Mouse (Mus musculus) lung, embryonic 15.5 days (tissue): Measurements from ENCODE around the gene Ddb2. TPM values are rescaled to one million over a fixed set of nuclear protein-coding genes. Genes with fewer than 3 reads are reported as not detected.

Experiments
- ATAC-seq: fragments of 200-750 bp; cut with Nextera tagmentation; 2 replicates; pipeline ENCODE4 v1.8.0; 2017; ENCODE audit warnings: moderate number of reproducible peaks, borderline replicate concordance; ENCODE audit not compliant: low FRiP score, low TSS enrichment; ENCODE audit errors: extremely low read depth
- H3K27ac ChIP-seq: fragments of 300-500 bp; sonication (generic); 2 replicates; pipeline ENCODE4 v1.5.1; 2015; ENCODE audit warnings: moderate library complexity, mild to moderate bottlenecking, inconsistent platforms
- H3K27me3 ChIP-seq: fragments of 300-500 bp; sonication (generic); 2 replicates; pipeline ENCODE4 v1.6.1; 2015; ENCODE audit warnings: inconsistent platforms
- H3K36me3 ChIP-seq: fragments of 300-500 bp; sonication (generic); 2 replicates; pipeline ENCODE4 v1.6.1; 2015; ENCODE audit warnings: inconsistent platforms
- H3K4me1 ChIP-seq: fragments of 300-500 bp; sonication (generic); 2 replicates; pipeline ENCODE4 v1.6.1; 2015; ENCODE audit warnings: inconsistent platforms
- H3K4me2 ChIP-seq: fragments of 300-500 bp; sonication (generic); 2 replicates; pipeline ENCODE4 v1.6.1; 2015; ENCODE audit warnings: inconsistent platforms, mild to moderate bottlenecking, moderate library complexity
- H3K4me3 ChIP-seq: fragments of 300-500 bp; sonication (generic); 2 replicates; pipeline ENCODE4 v1.5.1; 2015; ENCODE audit warnings: mild to moderate bottlenecking, inconsistent platforms
- H3K9ac ChIP-seq: fragments of 300-500 bp; sonication (generic); 2 replicates; pipeline ENCODE4 v1.6.1; 2015; ENCODE audit warnings: inconsistent platforms
- H3K9me3 ChIP-seq: fragments of 300-500 bp; sonication (generic); 2 replicates; pipeline ENCODE4 v1.6.1; 2016; ENCODE audit warnings: inconsistent platforms
- WGBS: fragments of 180-500 bp; shearing (Covaris S2); methylation state at CpG from one replicate; pipeline ENCODE4 v1.1.7; 2015; 5-methylcytosine and 5-hydroxymethylcytosine counted together
- polyA plus RNA-seq: library from polyadenylated mRNA; unstranded; fragments of >200 nt; fragmentation: Nextera tagmentation; extraction: Ambion mirVana; gene quantifications from 2 replicates; pipeline ENCODE4 v1.2.1, GENCODE M21; 2015

Gene Ddb2
- polyA plus RNA-seq, result 19.7 and 20.4 TPM in 2 replicates

DNA sequence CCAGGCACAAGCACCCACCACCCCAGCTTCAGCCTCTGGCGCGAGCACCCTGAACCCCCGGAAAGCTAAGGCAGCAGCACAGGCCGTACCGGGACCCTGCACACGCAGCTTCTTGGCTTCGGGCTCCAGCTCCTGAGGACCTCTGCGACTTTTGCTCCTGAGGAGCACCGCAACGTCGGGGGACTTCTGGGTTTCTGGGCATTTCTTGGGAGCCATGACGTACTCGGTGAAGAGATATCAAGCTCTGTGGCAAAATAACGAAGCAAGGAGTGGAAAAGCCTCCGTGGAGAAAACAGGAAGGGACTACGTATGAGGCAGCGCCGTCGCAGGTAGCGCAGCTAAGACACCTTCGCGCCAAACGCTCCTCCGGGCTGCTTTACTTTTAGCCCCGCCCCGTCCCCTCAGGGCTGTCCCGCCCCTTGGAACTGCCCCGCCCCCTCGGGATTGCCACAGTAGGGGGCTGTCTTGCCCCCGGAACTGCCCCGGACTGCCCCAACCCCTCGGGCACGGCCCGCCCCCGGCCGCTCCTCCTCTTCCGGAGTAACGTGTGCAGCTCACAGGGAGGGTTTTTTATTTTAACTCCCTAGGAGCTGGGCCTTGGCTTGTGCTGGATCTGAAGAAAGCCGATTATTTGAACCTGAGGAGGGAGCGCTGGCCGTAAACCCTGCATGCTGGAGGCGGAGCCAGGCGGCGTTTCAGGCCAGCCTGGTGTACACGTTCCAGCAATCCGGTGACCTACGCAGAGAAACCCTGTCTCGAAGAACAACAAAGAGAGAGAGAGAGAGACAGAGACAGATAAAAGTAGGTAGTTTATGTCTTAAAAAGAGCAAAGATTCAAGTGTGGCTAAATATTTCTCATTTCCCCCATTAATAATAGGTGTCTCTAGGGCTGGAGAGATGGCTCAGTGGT, at the start of gene Ddb2:
Ddb2 (minus strand) TSS at position 382 of the 910 bp plus-strand sequence.
- H3K4me1 ChIP-seq, result peaks cover 5% of the 10 kb centered on the region; the same call in 1 of the 2 replicates
- ATAC-seq, result peak; percentile 100
- under 1% methylated on average over 48 of the region's 48 CpGs for WGBS
- peak within 1 kb of the TSS; percentile 97 for H3K27ac ChIP-seq
- peak within 1 kb of the TSS; percentile 59 for H3K4me3 ChIP-seq
- no peaks in the 10 kb centered on the region for H3K9me3 ChIP-seq
- H3K9ac ChIP-seq, result peak within 1 kb of the TSS; percentile 67
- H3K27me3 ChIP-seq, result no peaks in the 10 kb centered on the region
- H3K4me2 ChIP-seq, result peak within 1 kb of the TSS; percentile 87
- no peaks in the 10 kb centered on the region; the same call in 1 of the 2 replicates for H3K36me3 ChIP-seq

DNA sequence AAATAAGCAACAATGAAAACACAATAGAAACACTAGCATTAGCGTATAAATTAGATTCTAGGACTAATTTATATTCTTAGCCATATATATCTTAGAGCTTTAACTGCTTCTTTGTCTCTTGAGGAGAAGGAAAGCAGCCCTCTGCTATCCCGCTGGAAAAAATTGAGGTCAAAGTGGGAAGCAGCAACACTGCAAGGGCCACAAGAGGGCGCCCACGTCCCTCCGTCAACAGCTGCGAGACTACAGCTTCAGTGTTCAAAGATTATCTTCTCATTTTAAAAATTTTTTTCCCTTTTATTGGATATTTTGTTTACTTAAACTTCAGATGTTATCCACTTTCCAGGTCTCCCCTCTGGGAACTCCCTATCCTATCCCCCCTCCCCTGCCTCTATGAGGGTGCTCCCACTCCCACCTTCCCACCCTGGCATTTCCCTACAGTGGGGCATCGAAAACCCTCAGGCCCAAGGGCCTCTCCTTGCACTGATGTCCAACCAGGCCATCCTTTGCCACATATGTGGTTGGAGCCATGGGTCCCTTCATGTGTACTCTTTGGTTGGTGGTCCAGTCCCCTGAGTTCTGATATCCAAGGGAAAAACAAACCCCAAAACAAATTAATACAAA, 49.2 kb upstream of the Ddb2 start:
- WGBS, result 13% methylated on average over 7 of the region's 7 CpGs
- no peak overlapping the region for H3K4me3 ChIP-seq
- H3K27me3 ChIP-seq, result no peaks in the 10 kb centered on the region
- H3K27ac ChIP-seq, result no peak overlapping the region
- H3K4me1 ChIP-seq, result peaks cover 16% of the 10 kb centered on the region
- no peaks in the 10 kb centered on the region for H3K9me3 ChIP-seq
- no peak overlapping the region for H3K4me2 ChIP-seq
- no peaks in the 10 kb centered on the region for H3K36me3 ChIP-seq
- no peak overlapping the region for H3K9ac ChIP-seq
- no peak for ATAC-seq

DNA sequence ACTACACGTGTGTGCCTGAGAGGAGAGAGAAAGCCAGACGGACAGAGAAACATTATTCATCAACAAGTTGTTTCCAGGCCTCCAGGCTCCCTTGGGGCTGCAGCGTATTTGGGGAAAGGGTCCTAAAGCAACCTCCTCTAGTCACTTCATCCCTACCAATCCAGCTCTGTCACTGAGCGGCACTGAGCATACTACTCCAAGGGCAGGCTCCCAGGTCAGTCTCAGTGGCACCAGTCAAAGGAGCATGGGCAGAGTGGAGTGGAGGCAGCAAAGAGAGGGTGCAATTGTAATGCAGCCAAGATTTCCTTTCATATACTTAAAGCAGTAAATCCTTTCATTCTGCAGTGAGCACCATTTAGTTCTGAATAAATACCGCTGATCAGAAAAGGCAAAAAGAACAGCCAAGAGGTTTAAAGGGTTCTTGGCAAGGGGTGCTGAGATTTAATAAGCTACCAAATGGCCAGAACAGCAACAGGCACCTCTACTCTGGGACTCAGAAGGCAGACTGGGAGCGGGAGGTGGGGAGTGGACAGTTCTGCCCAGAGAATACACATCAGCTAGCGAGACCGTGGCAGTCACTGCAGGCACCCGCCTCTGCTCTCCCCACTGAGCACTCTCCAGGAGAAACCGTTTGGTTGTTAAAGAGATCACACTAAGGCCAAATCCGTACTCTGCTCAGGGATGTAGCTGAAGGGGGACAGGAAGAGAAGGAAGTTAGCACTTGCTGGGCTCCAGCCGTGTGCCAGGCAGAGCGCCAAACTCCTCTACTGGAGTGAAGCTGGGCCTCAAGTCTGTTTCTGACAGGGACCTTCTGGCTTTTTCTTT, 47.8 kb upstream of the Ddb2 start:
- Histone ChIP-seq H3K9ac (no peak overlapping the region), H3K4me1 (peaks cover 14% of the 10 kb centered on the region), H3K27ac (peak overlapping the region; percentile 43), H3K27me3 (no peaks in the 10 kb centered on the region), H3K36me3 (no peaks in the 10 kb centered on the region), H3K9me3 (no peaks in the 10 kb centered on the region), H3K4me2 (no peak overlapping the region), H3K4me3 (no peak overlapping the region)
- 48% methylated on average over 13 of the region's 13 CpGs for WGBS
- ATAC-seq, result peak; percentile 29; the same call in 1 of the 2 replicates

DNA sequence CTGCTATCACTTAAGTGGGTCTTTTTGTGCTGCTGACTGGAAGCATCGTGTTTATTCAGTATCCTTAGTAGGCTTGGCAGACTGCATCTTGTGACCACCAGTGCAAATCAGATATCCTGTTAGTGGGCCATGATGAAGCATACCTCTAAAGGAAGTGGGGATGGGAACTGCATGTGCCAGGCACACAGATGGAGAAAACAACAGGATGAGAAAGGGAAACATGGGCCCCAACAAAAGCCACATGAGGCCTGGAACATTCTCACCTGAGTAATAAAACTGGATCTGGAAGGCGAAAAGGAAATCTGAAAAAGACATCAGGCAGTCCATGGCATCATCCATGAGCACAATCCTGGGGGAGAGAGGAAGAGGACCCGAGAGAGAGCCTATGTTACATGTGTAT, 47.2 kb upstream of the Ddb2 start:
- no peaks in the 10 kb centered on the region for H3K36me3 ChIP-seq
- H3K27me3 ChIP-seq, result no peaks in the 10 kb centered on the region
- no peak overlapping the region for H3K4me2 ChIP-seq
- no peaks in the 10 kb centered on the region for H3K9me3 ChIP-seq
- peaks cover 14% of the 10 kb centered on the region for H3K4me1 ChIP-seq
- whole genome bisulfite sequencing, result 76% methylated on average over 3 of the region's 3 CpGs
- H3K9ac ChIP-seq, result no peak overlapping the region
- ATAC-seq, result no peak
- H3K4me3 ChIP-seq, result no peak overlapping the region
- H3K27ac ChIP-seq, result peak overlapping the region; percentile 43; the same call in 1 of the 2 replicates

DNA sequence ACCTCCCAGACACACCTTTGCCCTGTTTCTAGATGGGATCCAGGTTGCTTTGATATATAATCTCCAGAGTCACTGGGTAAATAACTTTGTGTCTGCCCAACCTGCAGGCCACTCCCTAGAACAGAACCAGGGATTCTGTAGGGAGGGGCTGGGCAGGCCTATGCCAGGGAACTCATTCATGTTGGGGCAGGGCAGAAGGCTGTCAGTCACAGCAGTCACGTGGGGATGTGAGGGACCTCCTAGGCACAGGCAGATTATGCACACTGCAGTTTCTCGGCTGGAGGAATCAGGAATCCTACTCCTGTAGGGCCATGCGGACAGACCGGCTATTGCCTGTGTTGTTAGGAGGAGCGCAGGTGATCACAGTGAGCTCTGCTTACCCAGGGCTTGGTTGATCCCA, 44.6 kb upstream of the Ddb2 start:
- 44% methylated on average over 5 of the region's 5 CpGs for WGBS
- H3K27me3 ChIP-seq, result no peaks in the 10 kb centered on the region
- peaks cover 12% of the 10 kb centered on the region for H3K4me1 ChIP-seq
- H3K9me3 ChIP-seq, result no peaks in the 10 kb centered on the region
- no peak overlapping the region for H3K27ac ChIP-seq
- H3K4me2 ChIP-seq, result no peak overlapping the region
- peaks cover 12% of the 10 kb centered on the region for H3K36me3 ChIP-seq
- ATAC-seq, result no peak
- no peak overlapping the region for H3K4me3 ChIP-seq
- no peak overlapping the region for H3K9ac ChIP-seq

DNA sequence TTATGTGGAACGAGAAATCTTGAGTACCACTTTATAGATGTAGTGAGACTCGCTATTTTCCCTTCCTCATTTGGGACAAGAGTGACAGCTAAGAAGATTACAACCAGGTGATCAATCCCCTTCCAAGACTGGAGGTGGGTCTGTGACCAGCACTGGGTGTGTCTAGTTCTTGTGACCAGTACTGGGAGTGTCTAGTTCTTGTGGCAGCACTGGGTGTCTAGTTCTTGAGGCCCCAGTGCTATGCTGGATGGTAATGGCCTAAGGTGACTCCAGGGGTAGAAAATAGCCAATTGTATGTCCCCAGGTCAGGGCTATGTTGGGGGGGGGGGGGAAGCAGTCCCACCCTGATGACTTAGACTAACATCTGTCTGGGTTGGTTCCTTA, 42.6 kb upstream of the Ddb2 start:
- no peak overlapping the region for H3K27ac ChIP-seq
- peaks cover 1% of the 10 kb centered on the region; the same call in 1 of the 2 replicates for H3K4me1 ChIP-seq
- H3K9ac ChIP-seq, result no peak overlapping the region
- H3K4me3 ChIP-seq, result no peak overlapping the region
- ATAC-seq, result no peak
- H3K4me2 ChIP-seq, result no peak overlapping the region
- H3K27me3 ChIP-seq, result no peaks in the 10 kb centered on the region
- H3K9me3 ChIP-seq, result no peaks in the 10 kb centered on the region
- H3K36me3 ChIP-seq, result peaks cover 30% of the 10 kb centered on the region
- 52% methylated on average over 2 of the region's 2 CpGs for WGBS

DNA sequence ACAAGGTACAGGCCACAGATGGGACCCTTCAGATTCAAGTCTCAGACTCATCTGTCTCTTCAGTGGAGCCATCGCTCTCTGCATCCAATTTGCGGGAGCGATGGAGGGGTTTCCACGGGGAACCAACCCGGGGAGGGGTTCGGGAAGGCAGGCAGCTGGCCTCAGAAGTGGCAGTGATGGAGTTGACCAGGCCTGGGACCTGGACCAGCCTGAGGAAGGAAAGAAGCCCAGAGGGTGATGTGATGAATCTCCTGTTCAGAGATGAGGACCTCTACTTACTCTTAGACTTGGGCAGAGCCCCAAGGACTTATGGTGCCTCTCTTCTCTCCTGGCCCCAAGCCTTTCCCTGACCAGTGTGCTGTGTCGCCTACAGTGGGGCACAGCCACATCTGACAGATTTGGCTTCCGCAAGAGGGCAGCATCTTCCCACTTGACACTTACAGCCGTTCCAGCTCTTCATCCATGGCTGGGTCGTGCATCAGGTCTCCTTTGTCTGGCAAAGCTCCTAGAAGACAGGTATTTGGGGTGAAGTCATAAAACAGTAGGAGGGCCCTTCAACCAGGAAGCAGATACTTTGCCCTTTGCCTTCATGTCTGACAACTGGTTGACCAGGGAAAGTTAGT, 42.1 kb upstream of the Ddb2 start:
- peaks cover 35% of the 10 kb centered on the region for H3K36me3 ChIP-seq
- H3K27ac ChIP-seq, result no peak overlapping the region
- no peaks in the 10 kb centered on the region for H3K4me1 ChIP-seq
- no peak overlapping the region for H3K4me3 ChIP-seq
- 33% methylated on average over 10 of the region's 10 CpGs for WGBS
- no peak overlapping the region for H3K4me2 ChIP-seq
- H3K9me3 ChIP-seq, result no peaks in the 10 kb centered on the region
- H3K27me3 ChIP-seq, result no peaks in the 10 kb centered on the region
- peak; percentile 59; the same call in 1 of the 2 replicates for ATAC-seq
- H3K9ac ChIP-seq, result no peak overlapping the region

DNA sequence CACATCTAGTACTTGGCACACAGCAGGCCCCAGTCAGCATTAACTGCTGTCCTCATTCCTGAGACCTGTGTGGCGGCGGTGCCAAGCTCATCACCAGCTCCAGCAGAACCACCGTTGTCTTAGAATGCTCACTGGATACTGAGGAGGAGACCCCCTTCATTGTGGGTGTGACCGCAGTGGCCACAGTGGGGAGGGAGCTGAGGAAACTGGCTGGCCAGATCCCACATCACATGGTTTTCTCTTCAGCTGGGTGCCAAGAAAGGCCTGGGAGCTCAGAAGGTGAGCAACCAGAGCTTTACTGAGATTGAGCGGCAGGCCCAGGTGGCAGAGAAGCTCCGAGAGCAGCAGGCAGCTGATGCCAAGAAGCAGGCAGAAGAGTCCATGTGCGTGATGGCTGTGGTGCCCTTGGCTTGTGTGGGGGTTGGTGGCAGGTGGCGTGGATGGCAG, 32.9 kb upstream of the Ddb2 start:
- Histone ChIP-seq H3K27ac (no peak overlapping the region), H3K36me3 (peaks cover 79% of the 10 kb centered on the region), H3K9ac (no peak overlapping the region), H3K4me1 (peaks cover 8% of the 10 kb centered on the region), H3K27me3 (no peaks in the 10 kb centered on the region), H3K4me3 (no peak overlapping the region), H3K4me2 (no peak overlapping the region), H3K9me3 (no peaks in the 10 kb centered on the region)
- WGBS, result 90% methylated on average over 8 of the region's 8 CpGs
- ATAC-seq, result no peak

DNA sequence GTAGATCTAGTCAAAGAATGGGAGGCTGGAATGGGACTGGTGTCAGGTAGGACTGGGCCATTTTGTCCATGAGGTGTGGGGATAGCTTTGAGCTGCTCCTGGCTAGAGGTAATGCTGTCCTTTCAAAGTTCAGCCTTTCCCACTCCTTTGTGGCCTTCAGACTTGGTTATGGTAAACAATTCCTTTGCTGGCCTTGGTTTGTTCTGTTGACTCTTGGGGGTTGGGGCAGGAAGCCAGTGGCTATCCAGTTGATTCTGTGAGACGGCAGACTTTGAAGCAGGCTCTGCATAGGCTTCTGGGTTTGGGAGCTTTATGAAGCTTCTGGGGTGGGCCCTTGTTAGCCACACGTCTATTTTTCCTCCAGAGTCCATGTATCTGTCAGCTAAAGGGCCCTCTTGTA, 31.9 kb upstream of the Ddb2 start:
- Histone ChIP-seq H3K27ac (no peak overlapping the region), H3K9ac (no peak overlapping the region), H3K4me3 (no peak overlapping the region), H3K9me3 (no peaks in the 10 kb centered on the region), H3K4me1 (peaks cover 18% of the 10 kb centered on the region), H3K27me3 (no peaks in the 10 kb centered on the region), H3K4me2 (no peak overlapping the region), H3K36me3 (peaks cover 69% of the 10 kb centered on the region)
- 52% methylated on average over 2 of the region's 2 CpGs for WGBS
- no peak for ATAC-seq

DNA sequence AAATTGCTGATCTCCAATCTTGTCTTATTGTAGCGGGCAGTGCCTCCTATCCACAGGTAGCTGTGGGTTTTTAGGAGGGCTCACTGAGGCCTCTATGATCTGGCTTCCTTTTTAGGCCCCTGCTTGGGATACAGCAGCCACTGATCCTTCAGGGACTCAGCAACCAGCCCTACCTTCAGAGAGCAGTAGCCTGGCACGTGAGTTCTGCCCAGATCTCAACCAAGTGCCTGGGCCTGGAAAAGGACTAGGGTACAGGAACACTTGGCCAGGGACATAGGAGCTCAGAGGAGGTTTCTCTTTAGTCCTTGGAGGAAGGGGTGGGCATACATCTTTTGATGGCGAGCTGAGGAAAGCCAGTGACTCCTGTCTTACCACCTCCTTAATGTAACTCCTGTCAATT, 31.3 kb upstream of the Ddb2 start:
- peaks cover 69% of the 10 kb centered on the region for H3K36me3 ChIP-seq
- H3K27me3 ChIP-seq, result no peaks in the 10 kb centered on the region
- H3K27ac ChIP-seq, result no peak overlapping the region
- ATAC-seq, result no peak
- WGBS, result 95% methylated on average over 3 of the region's 3 CpGs
- no peak overlapping the region for H3K9ac ChIP-seq
- no peaks in the 10 kb centered on the region for H3K9me3 ChIP-seq
- peaks cover 20% of the 10 kb centered on the region for H3K4me1 ChIP-seq
- H3K4me2 ChIP-seq, result no peak overlapping the region
- H3K4me3 ChIP-seq, result no peak overlapping the region
